In genomic region chr4:149066672-149067551, GRCm38 (mm10) we compare ENCODE assay signal across 10 mouse cellular contexts. TPM values are rescaled to one million over a fixed set of nuclear protein-coding genes. Genes with fewer than 3 reads are reported as not detected.
A peak's percentile ranks its signal among the peaks of the same experiment; 100 is the strongest.
DNase-seq lines count a peak whose midpoint lies in the region; ATAC-seq and TF ChIP-seq lines count a peak whose summit lies in the region.
"Had no signal": no experiment of that assay in that cellular context is flagged by ENCODE, and none has a peak within 500 bp of the region (broad histone marks: within the 10 kb centered on the region; RNA-seq: fewer than 3 reads in every experiment).

No protein-coding gene starts in this region.

- no peak overlapping the region for H3K4me3 ChIP-seq in lung, adult 2 months (replicated peaks; ENCODE audit: extremely low read depth, low read depth, low read length)
- H3K4me3 ChIP-seq in limb, embryonic 14.5 days (replicated peaks; ENCODE audit: low read length) = no peak overlapping the region
- H3K4me3 ChIP-seq: embryonic facial prominence, embryonic 15.5 days; lung, embryonic 15.5 days had no signal

- no peak for ATAC-seq in limb, embryonic 14.5 days (ENCODE audit: low FRiP score, low read depth)

- H3K9ac ChIP-seq in limb, embryonic 14.5 days (ENCODE audit: low read depth, low read length, severe bottlenecking) = no peak overlapping the region
- H3K9ac ChIP-seq: embryonic facial prominence, embryonic 15.5 days; lung, embryonic 15.5 days had no signal

- no peaks in the 10 kb centered on the region for H3K9me3 ChIP-seq in limb, embryonic 14.5 days (ENCODE audit: control insufficient read depth, low read length)
- H3K9me3 ChIP-seq: embryonic facial prominence, embryonic 15.5 days; lung, embryonic 15.5 days had no signal

- peak; percentile 45; the same call in 1 of the 2 replicates for TF ChIP-seq CTCF in lung, adult 2 months (IDR thresholded peaks at IDR 0.05; ENCODE audit: insufficient read depth, low read length)

- 80% methylated on average over 22 of the region's 22 CpGs for WGBS in lung, adult 2 months
- 76% methylated on average over 22 of the region's 22 CpGs for WGBS in limb, embryonic 14.5 days

- H3K27me3 ChIP-seq in limb, embryonic 14.5 days (ENCODE audit: control insufficient read depth, insufficient read depth, low read length) = no peaks in the 10 kb centered on the region
- H3K27me3 ChIP-seq: embryonic facial prominence, embryonic 15.5 days; lung, embryonic 15.5 days had no signal

- TF ChIP-seq POLR2A in lung, adult 2 months (IDR thresholded peaks at IDR 0.05; ENCODE audit: borderline replicate concordance, extremely low read depth, low read depth, low read length) = no peak
- no peak for TF ChIP-seq POLR2A in limb, embryonic 14.5 days (IDR thresholded peaks at IDR 0.05; ENCODE audit: borderline replicate concordance, extremely low read depth, insufficient read depth, insufficient read length)

- no peak overlapping the region for H3K27ac ChIP-seq in limb, embryonic 14.5 days (replicated peaks; ENCODE audit: low read depth, low read length)
- H3K27ac ChIP-seq: embryonic facial prominence, embryonic 15.5 days; lung, embryonic 15.5 days had no signal

- no peak for DNase-seq in lung, adult 2 months
- no peak for DNase-seq in lung, postnatal 14 days
- DNase-seq in cerebellum, adult 18-20 months = peak; percentile 51 to 52
- DNase-seq in limb, embryonic 14.5 days (ENCODE audit: low spot score) = peak; percentile 27
- peak; percentile 70 for DNase-seq in thymus, postnatal 0 days (ENCODE audit: low spot score)
- DNase-seq in urinary bladder, postnatal 4 days (ENCODE audit: low spot score in 2 of 2) = no peak
- DNase-seq in adrenal gland, postnatal 36 days = no peak

- H3K4me2 ChIP-seq in limb, embryonic 14.5 days (replicated peaks; ENCODE audit: low read depth, low read length, severe bottlenecking) = no peak overlapping the region
- H3K4me2 ChIP-seq: embryonic facial prominence, embryonic 15.5 days; lung, embryonic 15.5 days had no signal

- H3K4me1 ChIP-seq in lung, adult 2 months (ENCODE audit: control insufficient read depth, insufficient read depth, low read length) = peaks cover 18% of the 10 kb centered on the region
- peaks cover 4% of the 10 kb centered on the region for H3K4me1 ChIP-seq in limb, embryonic 14.5 days (ENCODE audit: control insufficient read depth, insufficient read depth, low read length)

- H3K36me3 ChIP-seq in limb, embryonic 14.5 days (ENCODE audit: control insufficient read depth, insufficient read depth, low read length) = peaks cover 6% of the 10 kb centered on the region; the same call in 1 of the 2 replicates

RNA-seq across cellular contexts. Expression of gene Pex14, which starts 32.8 kb away (rescaled TPM):
- polyA plus RNA-seq in lung, adult 2 months (2012; rRNA removed) = 36.3 and 39.2 TPM in 2 replicates
- 32.3 and 34.4 TPM in 2 replicates for polyA plus RNA-seq in limb, embryonic 14.5 days (2012; rRNA removed)
- 37.3 and 39.7 TPM in 2 replicates for polyA plus RNA-seq in limb, embryonic 14.5 days (2014; fragmentation: Nextera tagmentation; extraction: Ambion mirVana)
- 42.1 and 42.3 TPM in 2 replicates for polyA plus RNA-seq in thymus, postnatal 0 days (2015; fragmentation: Nextera tagmentation; extraction: Ambion mirVana)
- 10 to 100 TPM; 61.6 to 76.4 TPM for total RNA-seq in adrenal gland, postnatal 36 days (2021)

RNA-seq across cellular contexts. Expression of gene Dffa, which starts 37.0 kb away (rescaled TPM):
- polyA plus RNA-seq in lung, adult 2 months (2012; rRNA removed) = 15.2 and 19.4 TPM in 2 replicates
- 31.9 and 33.6 TPM in 2 replicates for polyA plus RNA-seq in limb, embryonic 14.5 days (2012; rRNA removed)
- 27.0 and 27.6 TPM in 2 replicates for polyA plus RNA-seq in limb, embryonic 14.5 days (2014; fragmentation: Nextera tagmentation; extraction: Ambion mirVana)
- 34.6 TPM in 2 replicates for polyA plus RNA-seq in thymus, postnatal 0 days (2015; fragmentation: Nextera tagmentation; extraction: Ambion mirVana)
- total RNA-seq in adrenal gland, postnatal 36 days (2021) = 10 to 100 TPM; 19.0 to 22.8 TPM

RNA-seq across cellular contexts. Expression of gene Cort, which starts 59.7 kb away (rescaled TPM):
- polyA plus RNA-seq in lung, adult 2 months (2012; rRNA removed) = not detected in 2 replicates
- polyA plus RNA-seq in limb, embryonic 14.5 days (2012; rRNA removed) = 0.23 and 0.26 TPM in 2 replicates
- polyA plus RNA-seq in limb, embryonic 14.5 days (2014; fragmentation: Nextera tagmentation; extraction: Ambion mirVana) = 0.32 and 0.59 TPM in 2 replicates
- 0.19 TPM in 1 of 2 replicates, not detected in the other for polyA plus RNA-seq in thymus, postnatal 0 days (2015; fragmentation: Nextera tagmentation; extraction: Ambion mirVana)
- total RNA-seq in adrenal gland, postnatal 36 days (2021) = 1 to 10 TPM in 1 of 2 experiments, under 1 TPM in 1; 0.66 to 1.2 TPM
- polyA plus RNA-seq: stomach, embryonic 16.5 days had no signal

Comparison
In these comparisons a context has a peak if more than half of its experiments do, and no peak if none do; other contexts are left out.
1. DNase-seq: peak in cerebellum, adult 18-20 months (2 of 2), limb, embryonic 14.5 days (single experiment) and thymus, postnatal 0 days (single experiment); none in lung, adult 2 months (single experiment), lung, postnatal 14 days (single experiment), urinary bladder, postnatal 4 days (0 of 2) and adrenal gland, postnatal 36 days (0 of 2).